Mouse (Mus musculus) ES-Bruce4 (cell line): ENCODE measurements around the gene Myt1. TPM values are rescaled to one million over a fixed set of nuclear protein-coding genes. Genes with fewer than 3 reads are reported as not detected.

Experiments used
- H3K27ac ChIP-seq: 2 replicates; pipeline ENCODE4 v1.5.1; 2012; ENCODE audit warnings: low read length, inconsistent platforms; ENCODE audit not compliant: insufficient read depth
- H3K27me3 ChIP-seq: 2 replicates; pipeline ENCODE4 v1.6.1; 2012; ENCODE audit warnings: mild to moderate bottlenecking, low read length, inconsistent platforms; ENCODE audit not compliant: control insufficient read depth, poor library complexity, insufficient read depth, severe bottlenecking
- H3K36me3 ChIP-seq: 2 replicates; pipeline ENCODE4 v1.6.1; 2012; ENCODE audit warnings: inconsistent platforms, mild to moderate bottlenecking, low read length, moderate library complexity; ENCODE audit not compliant: control insufficient read depth, poor library complexity, insufficient read depth, severe bottlenecking
- H3K4me1 ChIP-seq: one replicate; pipeline ENCODE4 v1.8.1; 2011; ENCODE audit warnings: low read length; ENCODE audit not compliant: control insufficient read depth, insufficient read depth
- H3K4me3 ChIP-seq: 2 replicates; pipeline ENCODE4 v1.5.1; 2011; ENCODE audit warnings: low read depth, mild to moderate bottlenecking, low read length
- H3K9ac ChIP-seq: 2 replicates; pipeline ENCODE4 v1.6.1; 2012; ENCODE audit warnings: low read depth, mild to moderate bottlenecking, inconsistent platforms; ENCODE audit not compliant: poor library complexity, severe bottlenecking
- H3K9me3 ChIP-seq: replicated peaks from 2 replicates; pipeline ENCODE4 v1.6.1; 2012; ENCODE audit warnings: mild to moderate bottlenecking, low read length, inconsistent platforms; ENCODE audit not compliant: control insufficient read depth, poor library complexity, insufficient read depth, severe bottlenecking
- CTCF ChIP-seq: IDR thresholded peaks from one replicate; pipeline ENCODE4 v1.8.1; 2011; ENCODE audit warnings: low read depth, low read length
- EP300 ChIP-seq: IDR thresholded peaks from 2 replicates; pipeline ENCODE4 v1.6.1; 2011; ENCODE audit warnings: low read depth, low read length; ENCODE audit not compliant: insufficient read depth
- POLR2A ChIP-seq: IDR thresholded peaks from one replicate; pipeline ENCODE4 v1.8.1; 2011; ENCODE audit warnings: low read length; ENCODE audit not compliant: insufficient read depth
- polyA plus RNA-seq: library from polyadenylated mRNA; stranded (reverse); fragments of >200 nt; gene quantifications from 2 replicates; pipeline ENCODE4 v1.2.4, GENCODE M21; 2011; ENCODE audit warnings: low read depth; ENCODE audit not compliant: missing spikeins, insufficient read depth, insufficient read length

The Myt1 gene
- polyA plus RNA-seq, 1 experiment = 0.13 TPM

DNA sequence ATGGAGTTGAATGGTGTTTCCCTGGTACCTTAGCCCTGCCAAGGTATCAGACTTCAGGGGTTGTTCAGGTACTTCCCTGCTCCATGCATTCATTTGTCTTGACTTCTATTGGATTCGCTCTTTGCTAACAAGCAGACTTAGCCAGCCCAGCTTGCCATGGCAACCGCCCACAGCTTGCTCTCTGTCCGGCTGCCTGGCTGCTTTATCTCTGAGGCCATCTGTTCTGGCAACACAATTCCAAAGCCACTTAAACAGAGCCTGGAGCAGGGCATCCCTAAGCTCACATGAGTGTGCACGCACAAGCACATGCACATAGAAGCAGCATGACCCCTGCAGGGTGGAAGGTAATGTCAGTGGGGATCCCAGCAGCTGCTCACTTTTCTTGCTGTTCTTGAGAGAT, 4.1 kb upstream of the Myt1 start:
- Histone ChIP-seq H3K27me3 (no peaks in the 10 kb centered on the region), H3K9me3 (no peaks in the 10 kb centered on the region), H3K4me1 (peaks cover 2% of the 10 kb centered on the region), H3K27ac (no peak overlapping the region), H3K9ac (no peak overlapping the region), H3K36me3 (no peaks in the 10 kb centered on the region), H3K4me3 (no peak overlapping the region)
- no peak for TF ChIP-seq EP300

DNA sequence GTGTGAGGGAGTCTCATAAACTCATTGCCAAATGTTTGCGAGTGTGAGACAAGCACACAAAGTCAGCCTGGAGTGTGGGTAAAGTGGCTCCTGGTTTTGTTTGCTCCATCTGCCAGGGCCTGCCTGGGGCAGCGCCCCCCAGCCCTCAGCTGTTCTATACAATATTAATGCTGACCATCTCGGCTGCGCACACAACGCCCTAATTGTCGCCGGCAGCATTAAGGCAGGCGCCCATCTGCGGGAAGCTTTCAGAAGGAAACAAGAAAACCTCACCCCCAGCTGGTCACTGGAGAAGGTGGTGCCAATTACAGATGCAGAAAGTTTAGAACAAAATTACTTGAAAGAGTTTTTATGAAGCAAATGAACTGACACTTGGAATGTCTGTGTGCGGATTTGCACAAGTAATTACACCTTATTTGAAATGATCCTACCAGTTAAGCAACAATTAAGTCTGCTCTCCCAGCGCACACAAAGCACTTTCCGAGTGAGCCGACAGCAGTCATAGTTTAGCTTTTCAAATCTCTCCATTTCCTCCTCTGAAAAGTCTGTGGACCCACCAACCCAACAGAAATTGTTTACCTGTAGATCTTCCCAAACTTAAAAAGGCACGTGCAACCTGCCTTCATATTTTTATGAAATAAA, 875 bp downstream of the Myt1 start:
- no peaks in the 10 kb centered on the region for H3K36me3 ChIP-seq
- peaks cover 4% of the 10 kb centered on the region for H3K4me1 ChIP-seq
- H3K27me3 ChIP-seq = no peaks in the 10 kb centered on the region
- no peak for TF ChIP-seq EP300
- no peak overlapping the region for H3K27ac ChIP-seq
- no peaks in the 10 kb centered on the region for H3K9me3 ChIP-seq
- H3K4me3 ChIP-seq = no peak overlapping the region
- no peak overlapping the region for H3K9ac ChIP-seq

DNA sequence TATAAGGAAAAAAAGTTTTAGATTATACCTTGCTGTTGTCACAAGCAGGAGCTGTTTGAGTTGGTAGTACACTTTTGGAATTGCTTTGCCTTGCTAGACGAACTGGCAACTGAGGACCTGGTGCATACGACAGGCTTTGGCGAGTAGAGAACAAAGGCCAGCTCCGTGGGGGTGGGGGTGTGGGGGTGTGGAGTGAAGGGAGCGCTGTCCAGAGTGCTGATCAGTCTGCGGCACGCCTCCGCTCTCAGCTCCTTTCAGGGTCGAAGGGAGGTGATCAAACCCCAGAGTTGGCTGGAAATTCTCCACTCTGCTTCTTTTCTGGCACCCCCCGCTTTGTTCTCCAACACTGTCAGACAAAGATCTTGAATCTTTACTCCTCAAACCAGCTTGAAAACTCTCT, 1.5 kb downstream of the Myt1 start:
- TF ChIP-seq POLR2A = no peak
- no peak for TF ChIP-seq EP300
- H3K36me3 ChIP-seq = no peaks in the 10 kb centered on the region
- peaks cover 4% of the 10 kb centered on the region for H3K4me1 ChIP-seq
- H3K27me3 ChIP-seq = no peaks in the 10 kb centered on the region
- H3K9ac ChIP-seq = no peak overlapping the region
- no peak overlapping the region for H3K27ac ChIP-seq
- H3K9me3 ChIP-seq = no peaks in the 10 kb centered on the region
- no peak overlapping the region for H3K4me3 ChIP-seq

DNA sequence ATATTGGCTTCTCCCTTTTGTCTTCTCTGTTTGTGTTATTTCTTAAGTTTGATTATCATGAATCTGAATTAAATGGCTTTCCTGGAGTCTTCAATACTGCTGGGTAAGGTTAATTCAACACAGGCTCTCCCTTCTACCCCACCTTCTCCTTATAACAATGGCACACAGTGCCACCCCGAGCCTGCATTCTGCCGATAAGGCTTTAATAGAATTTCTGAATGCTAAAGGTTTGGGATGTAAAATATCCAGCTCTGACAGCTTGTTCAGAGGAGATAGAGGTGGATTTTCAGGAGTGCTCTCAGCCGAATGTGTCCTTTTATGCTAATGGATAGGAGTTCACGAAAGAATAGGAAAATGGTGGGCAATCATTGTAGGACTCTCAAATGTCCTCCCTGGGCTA, 2.1 kb downstream of the Myt1 start:
- no peak overlapping the region for H3K27ac ChIP-seq
- no peak overlapping the region for H3K4me3 ChIP-seq
- H3K4me1 ChIP-seq = peaks cover 4% of the 10 kb centered on the region

DNA sequence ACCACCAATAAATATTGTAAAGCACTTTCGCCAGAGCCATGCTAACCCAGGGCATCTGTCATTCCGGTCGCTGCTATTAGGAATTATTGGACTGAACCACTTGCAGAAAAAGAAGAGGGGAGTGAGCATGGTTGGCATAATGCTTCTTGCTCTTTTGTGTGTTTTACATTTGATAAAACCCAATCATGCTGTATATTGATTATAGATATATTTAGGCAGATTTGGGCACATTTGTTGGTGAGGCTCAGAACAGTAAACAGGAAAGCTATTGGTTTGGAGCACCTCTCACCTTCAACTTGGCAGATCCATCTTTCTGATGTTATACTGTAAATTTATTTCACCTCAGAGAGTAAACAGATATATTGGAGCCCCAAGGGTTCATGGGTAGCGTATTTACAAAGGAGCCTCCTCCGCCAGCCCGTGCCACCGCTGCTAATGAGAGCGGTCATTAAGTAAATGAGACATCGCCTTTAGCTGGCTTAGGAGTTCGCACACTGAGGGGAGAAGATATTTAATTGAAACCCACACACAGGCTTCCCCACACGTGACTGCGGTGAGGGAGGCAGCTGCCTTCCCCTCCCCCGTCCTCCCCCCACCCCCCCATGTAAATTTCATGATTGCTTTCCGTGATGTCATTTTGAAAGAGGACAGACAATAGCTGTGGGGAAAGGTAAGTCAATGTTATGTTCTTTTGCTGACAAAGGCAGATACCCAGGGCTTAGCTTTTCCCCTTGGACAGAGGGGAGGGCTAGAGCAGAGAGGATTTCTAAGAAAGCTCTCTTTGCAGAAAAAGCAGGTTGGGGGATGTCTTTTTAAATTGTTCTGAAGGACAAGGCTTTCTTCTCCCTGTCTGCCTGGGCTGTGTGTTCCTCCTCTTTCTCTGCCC, 3.8 kb downstream of the Myt1 start:
- Histone ChIP-seq H3K4me3 (no peak overlapping the region), H3K27ac (no peak overlapping the region), H3K27me3 (no peaks in the 10 kb centered on the region), H3K36me3 (no peaks in the 10 kb centered on the region), H3K9ac (no peak overlapping the region), H3K4me1 (peaks cover 4% of the 10 kb centered on the region), H3K9me3 (no peaks in the 10 kb centered on the region)
- TF ChIP-seq POLR2A (no peak), EP300 (no peak), CTCF (no peak)

More for the DNA sequence above, 2.1 kb downstream of the Myt1 start:
- TF ChIP-seq EP300 (no peak), POLR2A (no peak), CTCF (no peak)
- Histone ChIP-seq H3K9ac (no peak overlapping the region), H3K9me3 (no peaks in the 10 kb centered on the region), H3K27me3 (no peaks in the 10 kb centered on the region), H3K36me3 (no peaks in the 10 kb centered on the region)

DNA sequence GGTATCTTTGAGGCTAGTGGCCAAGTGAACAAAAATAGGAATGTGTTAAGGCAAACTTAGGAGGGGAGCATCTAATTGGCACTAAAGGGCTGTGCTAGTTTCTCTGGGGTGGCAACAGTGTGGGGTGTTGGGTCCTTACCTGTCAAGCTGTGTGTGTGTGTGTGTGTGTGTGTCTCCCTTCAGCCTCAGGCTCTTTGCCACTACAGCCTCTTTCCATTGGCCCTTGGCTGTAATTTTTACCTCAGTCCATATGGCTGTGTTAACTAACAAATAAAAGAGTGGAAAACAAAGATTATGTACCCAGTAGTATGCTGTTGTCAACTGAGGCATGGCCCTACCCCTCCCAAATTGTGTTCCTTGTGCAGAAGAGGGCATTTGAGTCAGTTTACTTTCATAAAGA, 5.3 kb downstream of the Myt1 start:
- H3K4me1 ChIP-seq = peaks cover 3% of the 10 kb centered on the region
- H3K4me3 ChIP-seq = no peak overlapping the region
- no peaks in the 10 kb centered on the region for H3K9me3 ChIP-seq
- H3K36me3 ChIP-seq = no peaks in the 10 kb centered on the region
- H3K27ac ChIP-seq = no peak overlapping the region
- no peaks in the 10 kb centered on the region for H3K27me3 ChIP-seq
- H3K9ac ChIP-seq = no peak overlapping the region
- TF ChIP-seq CTCF = no peak
- no peak for TF ChIP-seq EP300
- no peak for TF ChIP-seq POLR2A
